Mouse (Mus musculus) forebrain, embryonic 16.5 days (tissue): ENCODE results near the gene Tmbim6. TPM values are rescaled to one million over a fixed set of nuclear protein-coding genes. Genes with fewer than 3 reads are reported as not detected.

ENCODE experiments used
- ATAC-seq: fragments of 200-750 bp; cut with Nextera tagmentation; 2 replicates; pipeline ENCODE4 v1.8.0; 2017; ENCODE audit warnings: mild to moderate bottlenecking, moderate library complexity
- H3K27ac ChIP-seq: fragments of 300-500 bp; sonication (generic); 2 replicates; pipeline ENCODE4 v1.5.1; 2014; ENCODE audit warnings: low read length, control low read depth
- H3K27me3 ChIP-seq: fragments of 300-500 bp; sonication (generic); replicated peaks from 2 replicates; pipeline ENCODE4 v1.6.1; 2014; ENCODE audit warnings: low read length; ENCODE audit not compliant: control insufficient read depth, insufficient read depth
- H3K36me3 ChIP-seq: fragments of 300-500 bp; sonication (generic); 2 replicates; pipeline ENCODE4 v1.6.1; 2014; ENCODE audit not compliant: control insufficient read depth, insufficient read depth
- H3K4me1 ChIP-seq: fragments of 300-500 bp; sonication (generic); replicated peaks from 2 replicates; pipeline ENCODE4 v1.6.1; 2014; ENCODE audit warnings: low read length; ENCODE audit not compliant: control insufficient read depth, insufficient read depth
- H3K4me2 ChIP-seq: fragments of 300-500 bp; sonication (generic); 2 replicates; pipeline ENCODE4 v1.6.1; 2014; ENCODE audit warnings: mild to moderate bottlenecking, low read length, control low read depth
- H3K4me3 ChIP-seq: fragments of 300-500 bp; sonication (generic); replicated peaks from 2 replicates; pipeline ENCODE4 v1.5.1; 2014; ENCODE audit warnings: mild to moderate bottlenecking, low read length, control low read depth
- H3K9ac ChIP-seq: fragments of 300-500 bp; sonication (generic); replicated peaks from 2 replicates; pipeline ENCODE4 v1.6.1; 2014; ENCODE audit warnings: low read depth, low read length, control low read depth
- H3K9me3 ChIP-seq: fragments of 300-500 bp; sonication (generic); 2 replicates; pipeline ENCODE4 v1.6.1; 2016; ENCODE audit warnings: low read length; ENCODE audit not compliant: control insufficient read depth
- WGBS: fragments of 180-500 bp; shearing (Covaris S2); extraction: QIAGEN DNeasy Blood & Tissue Kit; methylation state at CpG from one replicate; pipeline ENCODE4 v1.1.7; 2014; 5-methylcytosine and 5-hydroxymethylcytosine counted together
- polyA plus RNA-seq: library from polyadenylated mRNA; unstranded; fragments of >200 nt; fragmentation: Nextera tagmentation; extraction: Ambion mirVana; gene quantifications from 2 replicates; pipeline ENCODE4 v1.2.1, GENCODE M21; 2015

Gene Tmbim6
- polyA plus RNA-seq = 273 and 295 TPM in 2 replicates

- peak within 1 kb of the TSS; percentile 95 for H3K4me3 ChIP-seq
- H3K4me2 ChIP-seq = peak within 1 kb of the TSS; percentile 99
- under 1% methylated on average over 51 of the region's 51 CpGs for WGBS
- no peaks in the 10 kb centered on the region for H3K27me3 ChIP-seq
- H3K36me3 ChIP-seq = no peaks in the 10 kb centered on the region
- H3K9ac ChIP-seq = peak within 1 kb of the TSS; percentile 81
- peaks cover 35% of the 10 kb centered on the region for H3K4me1 ChIP-seq
- peak; percentile 100 for ATAC-seq
- peak within 1 kb of the TSS; percentile 94 for H3K27ac ChIP-seq
- no peaks in the 10 kb centered on the region for H3K9me3 ChIP-seq
Measured at GRCm38 (mm10) chr15:99392486-99393385, at the start of gene Tmbim6. Gene Tmbim6 (plus strand): TSS chr15:99392882.

- no peaks in the 10 kb centered on the region for H3K27me3 ChIP-seq
- peak overlapping the region; percentile 56 for H3K27ac ChIP-seq
- no peak overlapping the region for H3K4me2 ChIP-seq
- no peaks in the 10 kb centered on the region for H3K36me3 ChIP-seq
- peaks cover 12% of the 10 kb centered on the region for H3K4me1 ChIP-seq
- peak; percentile 89 for ATAC-seq
- 0 out of 2 replicates have a peak overlapping the region, but pooled peaks have one; percentile 8 for H3K9ac ChIP-seq
- H3K9me3 ChIP-seq = no peaks in the 10 kb centered on the region
- no peak overlapping the region for H3K4me3 ChIP-seq
- WGBS = 37% methylated on average over 5 of the region's 5 CpGs
Measured at GRCm38 (mm10) chr15:99343414-99344147, 49.1 kb upstream of the Tmbim6 start.

GRCm38 (mm10) chr15:99344148-99344870 lies 48.4 kb upstream of the Tmbim6 start:
- WGBS = 73% methylated on average over 8 of the region's 8 CpGs
- H3K4me3 ChIP-seq = no peak overlapping the region
- H3K27me3 ChIP-seq = no peaks in the 10 kb centered on the region
- H3K36me3 ChIP-seq = no peaks in the 10 kb centered on the region
- H3K9ac ChIP-seq = no peak overlapping the region
- H3K9me3 ChIP-seq = no peaks in the 10 kb centered on the region
- peak overlapping the region; percentile 56 for H3K27ac ChIP-seq
- H3K4me1 ChIP-seq = peaks cover 12% of the 10 kb centered on the region
- no peak for ATAC-seq
- no peak overlapping the region for H3K4me2 ChIP-seq

- no peak overlapping the region for H3K9ac ChIP-seq
- ATAC-seq = no peak
- no peak overlapping the region for H3K27ac ChIP-seq
- H3K4me2 ChIP-seq = no peak overlapping the region
- no peaks in the 10 kb centered on the region for H3K27me3 ChIP-seq
- peaks cover 12% of the 10 kb centered on the region for H3K4me1 ChIP-seq
- H3K36me3 ChIP-seq = no peaks in the 10 kb centered on the region
- H3K4me3 ChIP-seq = no peak overlapping the region
- no peaks in the 10 kb centered on the region for H3K9me3 ChIP-seq
- 85% methylated on average over 4 of the region's 4 CpGs for WGBS
Measured at GRCm38 (mm10) chr15:99344961-99345360, 47.7 kb upstream of the Tmbim6 start.

GRCm38 (mm10) chr15:99351610-99352009 lies 41.1 kb upstream of the Tmbim6 start:
- no peaks in the 10 kb centered on the region for H3K27me3 ChIP-seq
- WGBS = 89% methylated on average over 6 of the region's 6 CpGs
- H3K4me3 ChIP-seq = no peak overlapping the region
- ATAC-seq = no peak
- no peaks in the 10 kb centered on the region for H3K36me3 ChIP-seq
- no peaks in the 10 kb centered on the region for H3K9me3 ChIP-seq
- no peaks in the 10 kb centered on the region for H3K4me1 ChIP-seq
- H3K4me2 ChIP-seq = no peak overlapping the region
- H3K9ac ChIP-seq = no peak overlapping the region
- H3K27ac ChIP-seq = no peak overlapping the region

GRCm38 (mm10) chr15:99352306-99352705 lies 40.4 kb upstream of the Tmbim6 start:
- WGBS = 86% methylated on average over 5 of the region's 5 CpGs
- Histone ChIP-seq H3K4me1 (no peaks in the 10 kb centered on the region), H3K27ac (no peak overlapping the region), H3K9me3 (no peaks in the 10 kb centered on the region), H3K9ac (no peak overlapping the region), H3K27me3 (no peaks in the 10 kb centered on the region), H3K36me3 (no peaks in the 10 kb centered on the region), H3K4me2 (no peak overlapping the region), H3K4me3 (no peak overlapping the region)
- no peak for ATAC-seq

- H3K9me3 ChIP-seq = no peaks in the 10 kb centered on the region
- H3K9ac ChIP-seq = no peak overlapping the region
- H3K36me3 ChIP-seq = no peaks in the 10 kb centered on the region
- 72% methylated on average over 6 of the region's 6 CpGs for WGBS
- no peaks in the 10 kb centered on the region for H3K4me1 ChIP-seq
- H3K4me2 ChIP-seq = no peak overlapping the region
- H3K27ac ChIP-seq = no peak overlapping the region
- H3K4me3 ChIP-seq = no peak overlapping the region
- ATAC-seq = no peak
- no peaks in the 10 kb centered on the region for H3K27me3 ChIP-seq
Measured at GRCm38 (mm10) chr15:99355660-99356059, 37.0 kb upstream of the Tmbim6 start.

- H3K4me2 ChIP-seq = no peak overlapping the region
- H3K36me3 ChIP-seq = no peaks in the 10 kb centered on the region
- 85% methylated on average over 6 of the region's 6 CpGs for WGBS
- no peak for ATAC-seq
- H3K27ac ChIP-seq = no peak overlapping the region
- no peak overlapping the region for H3K4me3 ChIP-seq
- no peaks in the 10 kb centered on the region for H3K4me1 ChIP-seq
- H3K27me3 ChIP-seq = no peaks in the 10 kb centered on the region
- no peak overlapping the region for H3K9ac ChIP-seq
- H3K9me3 ChIP-seq = no peaks in the 10 kb centered on the region
Measured at GRCm38 (mm10) chr15:99356462-99356861, 36.2 kb upstream of the Tmbim6 start.

- Histone ChIP-seq H3K27ac (no peak overlapping the region), H3K4me3 (no peak overlapping the region), H3K9me3 (no peaks in the 10 kb centered on the region), H3K4me2 (no peak overlapping the region), H3K9ac (no peak overlapping the region), H3K27me3 (no peaks in the 10 kb centered on the region), H3K36me3 (no peaks in the 10 kb centered on the region), H3K4me1 (no peaks in the 10 kb centered on the region)
- WGBS = 90% methylated on average over 9 of the region's 9 CpGs
- no peak for ATAC-seq
Measured at GRCm38 (mm10) chr15:99358952-99359351, 33.7 kb upstream of the Tmbim6 start.
